Mouse (Mus musculus): ENCODE measurements around the gene Cdk13.

DNA sequence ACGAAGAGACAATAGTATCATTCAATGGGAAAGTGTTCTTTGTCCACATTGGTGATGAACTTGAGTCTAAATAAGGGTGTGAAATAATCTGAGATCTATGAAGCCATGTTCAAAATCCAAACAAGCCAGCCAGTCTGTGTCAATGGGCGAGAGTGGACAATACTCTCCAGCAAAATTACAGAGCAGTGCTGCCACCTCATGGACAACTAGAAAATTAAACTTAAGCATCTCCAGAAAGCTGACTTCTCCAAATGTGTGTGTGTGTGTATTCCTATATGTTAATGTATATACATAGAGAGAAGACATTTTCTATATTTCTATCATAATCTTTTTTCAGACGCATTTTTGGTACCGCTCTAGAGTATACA lies 33.6 kb upstream of the Cdk13 start:
- no peak for TF ChIP-seq POLR2A (IDR thresholded peaks at IDR 0.05; ENCODE audit: insufficient read depth, low read length)
- TF ChIP-seq CTCF (IDR thresholded peaks at IDR 0.05; ENCODE audit: low read depth, low read length) = no peak
- no peak for TF ChIP-seq EP300 (IDR thresholded peaks at IDR 0.05; ENCODE audit: insufficient read depth, low read depth, low read length)
